Mouse (Mus musculus): ENCODE results near the gene Nol4l.

- no peak for TF ChIP-seq POLR2A (IDR thresholded peaks at IDR 0.05; ENCODE audit: insufficient read depth, low read depth, low read length)
- TF ChIP-seq CTCF (IDR thresholded peaks at IDR 0.05), result no peak
- no peak for TF ChIP-seq EP300 (IDR thresholded peaks at IDR 0.05; ENCODE audit: insufficient read depth, low read depth, low read length)
These were observed 93.0 kb downstream of the Nol4l start for GRCm38 (mm10) chr2:153436641-153437305.
